Mouse (Mus musculus): ENCODE data around the gene Dlk1. TPM values are rescaled to one million over a fixed set of nuclear protein-coding genes. Genes with fewer than 3 reads are reported as not detected.
"Not testable (repeated sequence)": the region's sequence is repeated elsewhere in the genome, so short reads cannot be mapped to it uniquely, and the experiment has no call there.

The Dlk1 gene
- total RNA-seq, 2 experiments from 2014 or later = 2.7 to 3.1 TPM

DNA sequence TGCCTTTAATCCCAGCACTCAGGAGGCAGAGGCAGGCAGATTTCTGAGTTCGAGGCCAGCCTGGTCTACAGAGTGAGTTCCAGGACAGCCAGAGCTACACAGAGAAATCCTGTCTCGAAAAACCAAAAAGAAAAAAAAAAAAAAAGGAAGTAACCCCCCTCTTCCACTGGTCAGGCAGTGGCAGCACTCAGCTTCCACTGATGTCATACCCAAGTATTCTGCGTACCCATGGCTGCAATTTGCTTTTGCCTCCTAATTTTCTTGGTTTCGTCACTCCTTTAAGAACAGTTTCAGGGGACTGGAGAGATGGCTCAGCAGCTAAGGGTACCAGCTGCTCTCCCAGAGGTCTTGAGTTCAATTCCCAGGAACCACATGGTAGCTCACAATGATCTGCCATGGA lies 14.8 kb downstream of the Dlk1 start:
- intact Hi-C loops (cut with DNase I); DNase-seq: not testable (repeated sequence)

DNA sequence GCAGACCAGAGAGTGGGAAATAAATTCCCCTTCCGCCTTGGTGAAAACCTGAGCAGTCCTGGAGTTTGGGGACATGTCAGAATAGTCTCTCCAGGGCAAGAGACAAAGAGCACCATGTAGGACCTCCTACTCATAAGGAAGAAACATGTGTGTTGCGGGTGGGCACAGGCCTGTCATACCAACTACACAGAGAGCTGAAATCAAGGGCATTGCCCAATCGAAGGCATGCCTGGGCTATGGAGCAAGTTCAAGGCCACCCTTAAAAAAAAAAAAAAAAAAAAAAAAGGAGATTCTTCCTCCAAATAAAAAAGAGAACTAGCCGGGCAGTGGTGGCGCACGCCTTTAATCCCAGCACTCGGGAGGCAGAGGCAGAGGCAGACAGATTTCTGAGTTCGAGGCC lies 17.2 kb downstream of the Dlk1 start:
- no peak for DNase-seq
- intact Hi-C loops (cut with DNase I) = no loop called here

DNA sequence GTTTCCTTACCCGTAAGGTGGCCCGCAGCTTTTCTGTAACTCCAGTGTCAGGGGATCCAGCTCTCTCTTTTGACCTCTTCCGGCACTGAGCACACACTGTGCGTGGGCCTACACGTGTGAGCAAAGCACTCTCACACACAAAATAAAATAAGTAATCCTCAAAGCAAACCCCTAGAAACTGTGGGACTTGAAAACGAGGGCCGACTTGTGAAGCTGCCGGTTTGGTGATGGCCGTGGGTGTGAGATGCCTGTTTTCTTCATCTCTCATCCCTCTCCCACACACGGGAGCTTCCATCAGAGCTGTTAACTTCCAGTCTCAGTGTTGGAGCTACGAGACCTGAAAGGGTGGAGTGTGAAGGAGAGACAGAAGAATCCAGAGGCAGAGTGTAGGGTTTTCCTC lies 20.0 kb downstream of the Dlk1 start:
- no peak for DNase-seq

DNA sequence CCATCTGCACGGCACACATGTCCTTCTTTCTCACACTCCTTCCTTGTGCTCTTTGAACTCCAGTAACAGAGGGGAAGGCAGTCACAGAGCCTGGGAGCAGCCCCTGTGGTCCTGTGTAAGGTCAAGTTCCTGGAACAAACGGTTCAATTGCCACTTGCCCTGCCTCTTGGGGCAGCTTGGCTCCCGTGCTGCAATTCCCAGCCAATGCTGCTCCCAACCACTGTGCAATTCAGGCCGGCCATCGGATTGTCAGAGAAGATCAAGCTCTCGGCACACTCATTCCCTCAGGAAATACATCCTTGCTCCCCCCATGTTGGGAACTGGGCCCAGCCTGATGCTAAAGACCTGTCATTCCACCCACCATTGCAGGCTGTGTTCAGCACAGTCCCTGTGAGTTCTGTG lies 21.0 kb downstream of the Dlk1 start:
- intact Hi-C loops (cut with DNase I) = no loop called here

More for the DNA sequence above, 20.0 kb downstream of the Dlk1 start:
- intact Hi-C loops (cut with DNase I) = no loop called here

DNA sequence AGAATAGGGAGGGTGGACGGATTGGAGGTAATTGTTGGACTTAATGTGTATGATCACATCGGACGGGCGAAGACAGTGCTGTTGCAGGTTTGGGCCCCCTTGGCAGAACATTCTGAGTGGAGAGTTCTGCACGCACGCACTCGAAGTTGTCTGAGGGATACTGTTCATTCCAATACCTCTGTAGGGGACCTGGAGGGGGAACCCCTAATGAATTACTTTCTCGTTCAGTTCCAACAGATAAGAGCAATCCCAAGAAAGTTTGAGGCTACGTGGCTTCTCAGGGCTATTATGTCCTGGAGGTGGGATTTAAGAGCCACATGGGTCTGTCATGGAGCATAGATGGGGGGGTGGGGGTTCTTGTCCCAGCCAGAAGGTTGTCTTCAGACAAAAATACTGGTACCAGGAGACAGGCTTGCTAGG lies 21.6 kb downstream of the Dlk1 start:
- intact Hi-C loops (cut with DNase I) = no loop called here
- DNase-seq = no peak

More for the DNA sequence above, 21.0 kb downstream of the Dlk1 start:
- peak; percentile 30 to 55 for DNase-seq

DNA sequence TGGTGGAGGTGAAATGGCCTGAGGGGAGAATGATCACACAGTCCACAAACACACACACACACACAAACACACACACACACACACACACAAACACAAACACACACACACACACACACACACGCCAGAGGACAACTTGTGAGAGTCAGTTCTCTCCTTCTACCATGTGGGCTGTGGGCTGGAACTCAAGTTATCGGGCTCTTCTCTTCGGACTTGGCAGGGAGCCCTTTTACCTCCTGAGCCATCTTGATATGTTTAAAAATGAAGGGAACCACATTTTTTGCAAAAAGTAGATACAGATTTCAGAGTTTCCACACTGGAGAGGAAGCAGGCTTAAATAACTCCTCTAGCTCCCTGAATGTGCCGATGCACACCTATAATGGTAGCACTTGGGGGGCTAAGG lies 22.9 kb downstream of the Dlk1 start:
- no peak for DNase-seq
- intact Hi-C loops (cut with DNase I) = no loop called here

DNA sequence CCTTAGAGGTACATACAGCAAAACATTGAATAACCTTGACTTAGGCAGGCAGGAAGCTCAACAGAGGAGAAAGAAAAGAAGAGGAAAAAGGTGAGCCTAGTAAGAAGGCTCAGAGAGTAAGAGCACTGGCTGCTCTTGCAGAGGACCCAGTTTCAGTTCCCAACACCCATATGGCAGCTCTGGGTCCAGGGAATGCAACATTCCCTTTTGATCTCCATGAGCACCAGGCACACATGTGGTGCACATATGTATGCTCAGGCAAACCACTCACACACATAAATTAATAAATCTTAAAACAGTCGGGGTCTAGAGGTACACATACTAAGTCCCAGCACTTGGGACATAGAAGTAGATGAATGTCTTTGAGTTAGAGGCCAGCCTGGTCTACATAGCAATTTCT lies 33.9 kb downstream of the Dlk1 start:
- intact Hi-C loops (cut with DNase I) = not testable (repeated sequence)

DNA sequence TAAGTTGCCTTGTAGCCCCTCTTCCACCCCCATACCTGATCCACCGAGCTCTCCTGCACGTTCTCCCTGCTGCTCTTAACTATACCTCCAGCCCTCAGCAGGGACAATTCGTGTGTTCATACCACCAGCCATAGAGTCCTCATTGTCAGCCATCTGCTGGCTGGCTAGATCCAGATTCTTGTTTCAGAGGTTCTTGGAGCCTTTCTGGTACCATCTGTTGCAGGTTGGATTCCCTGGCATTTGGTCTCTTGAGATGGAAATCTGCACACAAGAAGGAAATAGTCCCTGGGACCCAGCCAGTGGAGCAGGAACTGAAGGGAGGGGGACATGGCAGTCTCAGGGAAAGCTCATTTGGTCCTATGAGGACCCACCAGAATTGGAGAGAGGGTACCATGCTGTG lies 39.1 kb downstream of the Dlk1 start:
- intact Hi-C loops (cut with DNase I) = no loop called here

More for the DNA sequence above, 33.9 kb downstream of the Dlk1 start:
- not testable (repeated sequence) for DNase-seq

DNA sequence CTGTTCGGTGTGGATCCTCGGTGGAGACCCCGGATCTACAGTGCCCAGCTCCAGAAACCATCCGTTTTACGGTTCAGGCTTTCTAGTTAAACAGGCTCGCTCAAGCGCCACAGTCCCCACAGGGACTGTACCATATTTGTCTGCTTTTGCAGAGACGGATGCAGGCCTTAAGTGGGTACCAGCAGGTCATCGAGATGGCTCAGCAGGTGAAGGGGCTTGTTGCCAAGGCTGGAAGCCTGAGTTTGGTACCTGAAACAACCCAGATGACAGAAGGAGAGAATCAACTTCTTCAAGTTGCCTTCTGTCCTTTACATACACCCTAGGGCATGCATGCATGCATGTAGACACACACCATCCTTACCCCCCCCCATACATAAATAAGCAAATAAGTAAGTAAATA lies 40.8 kb downstream of the Dlk1 start:
- intact Hi-C loops (cut with DNase I) = no loop called here
- DNase-seq = no peak

More for the DNA sequence above, 39.1 kb downstream of the Dlk1 start:
- no peak for DNase-seq

DNA sequence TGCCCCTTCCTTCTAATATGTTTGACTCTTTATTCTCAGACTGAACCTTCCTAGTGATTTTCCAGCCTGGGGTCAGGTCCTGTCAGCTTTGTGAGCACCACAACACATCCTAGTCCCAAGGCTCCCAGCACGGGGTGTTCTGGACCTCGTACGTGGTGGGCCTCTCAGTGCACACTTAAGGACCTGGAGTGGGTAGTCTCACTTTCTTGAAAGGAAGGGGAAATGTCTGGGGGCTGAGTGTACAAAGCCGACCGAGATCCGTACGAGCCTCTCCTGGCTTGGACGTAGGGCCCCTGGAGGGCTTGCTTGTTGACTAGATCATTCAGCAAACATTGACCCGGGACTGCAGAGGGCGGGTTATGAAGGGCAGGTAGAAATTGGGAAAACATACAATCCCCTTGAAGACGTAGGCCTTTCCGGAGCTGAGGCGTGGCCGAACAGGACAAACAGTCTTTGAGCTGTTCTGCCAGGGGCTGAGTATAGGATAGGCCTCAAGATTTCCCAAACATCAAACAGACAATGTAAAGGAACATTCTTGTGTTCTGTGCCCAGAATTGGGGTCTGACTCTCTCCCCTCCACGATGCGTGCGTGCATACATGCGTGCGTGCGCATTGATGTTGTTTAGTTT lies 42.5 kb downstream of the Dlk1 start:
- no peak for DNase-seq
- intact Hi-C loops (cut with DNase I) = no loop called here

DNA sequence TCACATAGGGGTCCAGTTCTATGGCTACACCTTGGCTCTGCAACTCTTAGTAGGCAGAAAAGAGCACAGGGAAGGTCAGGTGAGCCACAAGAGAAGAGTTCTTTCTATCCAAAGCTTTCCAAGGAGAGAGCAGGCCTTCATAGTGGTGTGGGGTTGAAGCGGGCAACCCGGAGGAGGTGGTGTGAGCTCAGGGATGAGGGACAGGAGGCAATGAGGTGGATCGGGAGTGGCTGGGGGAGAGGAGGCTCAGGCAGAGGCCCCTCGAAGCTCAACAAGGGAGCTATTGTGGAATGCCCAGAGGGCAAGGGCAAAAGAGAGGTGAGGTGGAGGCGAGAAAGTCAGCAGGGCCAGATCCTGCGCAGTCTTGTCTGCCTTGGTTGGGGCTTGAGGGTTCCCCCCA lies 43.8 kb downstream of the Dlk1 start:
- intact Hi-C loops (cut with DNase I) = no loop called here
- DNase-seq = no peak

DNA sequence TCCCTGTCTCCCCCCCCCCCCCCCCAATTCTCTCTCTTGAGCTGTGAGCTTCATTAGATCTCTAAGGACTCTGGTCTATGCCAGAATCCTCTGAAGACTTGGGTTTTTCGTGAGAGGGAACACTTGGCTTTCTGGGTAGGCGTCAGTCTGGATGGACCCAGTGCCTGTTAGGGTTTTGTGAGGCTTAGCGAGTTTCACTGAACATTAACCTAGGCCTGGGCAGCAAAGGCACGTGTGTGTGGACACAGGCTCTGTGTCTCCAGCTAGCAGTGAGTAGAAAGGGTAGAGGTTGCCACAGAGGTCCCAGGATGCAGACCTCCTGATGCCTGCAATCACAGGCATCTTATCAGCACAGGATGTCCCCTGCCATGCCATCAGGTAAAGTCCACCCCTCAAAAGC lies 48.4 kb downstream of the Dlk1 start:
- DNase-seq = no peak
- intact Hi-C loops (cut with DNase I) = no loop called here

DNA sequence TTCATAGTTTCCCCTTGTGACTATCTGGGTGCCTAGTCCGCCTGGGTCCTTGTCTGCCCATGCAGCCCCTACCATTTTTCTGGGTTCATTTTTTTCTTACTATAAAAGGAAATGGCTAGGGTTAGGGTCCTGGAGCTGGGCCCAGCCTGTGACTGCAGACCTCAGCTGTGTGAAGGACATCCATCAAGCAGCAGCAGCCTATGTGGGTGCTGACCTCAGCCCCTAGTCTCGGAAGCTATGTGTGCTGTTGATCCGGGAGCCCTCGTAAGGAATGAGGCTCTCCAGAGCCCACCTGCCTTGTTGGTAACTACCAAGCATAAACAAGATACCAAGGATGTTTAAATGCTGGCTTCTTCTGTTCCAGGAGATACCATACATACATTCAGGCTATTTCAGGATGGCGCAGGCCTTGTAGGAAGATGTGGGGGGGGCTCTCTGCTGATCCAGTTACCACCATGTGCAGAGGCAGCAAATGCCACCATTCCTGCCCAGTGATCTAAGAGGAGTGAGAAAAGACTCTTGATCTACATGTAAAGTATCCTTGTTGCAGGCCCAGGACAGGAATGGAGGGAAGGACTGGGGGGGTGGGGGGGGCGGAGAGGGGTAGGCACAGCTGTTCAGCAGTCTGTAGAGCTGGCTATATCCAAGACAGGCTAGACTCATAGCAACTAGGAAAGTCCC lies 49.9 kb downstream of the Dlk1 start:
- intact Hi-C loops (cut with DNase I) = no loop called here
- DNase-seq = no peak

DNA sequence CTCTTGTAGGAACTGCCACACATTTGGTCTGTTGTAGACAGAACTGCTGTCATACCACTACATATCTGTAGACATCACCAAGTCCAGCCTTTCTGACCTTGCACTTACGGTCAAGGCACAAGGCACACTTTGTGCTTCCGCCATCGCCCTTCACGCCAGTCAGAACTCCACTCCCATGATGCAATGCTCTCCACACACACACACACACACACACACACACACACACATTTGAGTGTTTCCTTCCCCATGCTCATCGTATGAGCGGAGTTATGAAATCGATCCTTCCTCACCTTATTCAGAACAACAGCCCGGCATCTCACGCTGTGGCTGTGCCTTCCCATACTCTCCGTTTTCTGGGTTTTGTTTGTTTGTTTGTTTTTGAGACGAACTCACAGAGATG lies 55.1 kb downstream of the Dlk1 start:
- intact Hi-C loops (cut with DNase I) = no loop called here
- DNase-seq = no peak

DNA sequence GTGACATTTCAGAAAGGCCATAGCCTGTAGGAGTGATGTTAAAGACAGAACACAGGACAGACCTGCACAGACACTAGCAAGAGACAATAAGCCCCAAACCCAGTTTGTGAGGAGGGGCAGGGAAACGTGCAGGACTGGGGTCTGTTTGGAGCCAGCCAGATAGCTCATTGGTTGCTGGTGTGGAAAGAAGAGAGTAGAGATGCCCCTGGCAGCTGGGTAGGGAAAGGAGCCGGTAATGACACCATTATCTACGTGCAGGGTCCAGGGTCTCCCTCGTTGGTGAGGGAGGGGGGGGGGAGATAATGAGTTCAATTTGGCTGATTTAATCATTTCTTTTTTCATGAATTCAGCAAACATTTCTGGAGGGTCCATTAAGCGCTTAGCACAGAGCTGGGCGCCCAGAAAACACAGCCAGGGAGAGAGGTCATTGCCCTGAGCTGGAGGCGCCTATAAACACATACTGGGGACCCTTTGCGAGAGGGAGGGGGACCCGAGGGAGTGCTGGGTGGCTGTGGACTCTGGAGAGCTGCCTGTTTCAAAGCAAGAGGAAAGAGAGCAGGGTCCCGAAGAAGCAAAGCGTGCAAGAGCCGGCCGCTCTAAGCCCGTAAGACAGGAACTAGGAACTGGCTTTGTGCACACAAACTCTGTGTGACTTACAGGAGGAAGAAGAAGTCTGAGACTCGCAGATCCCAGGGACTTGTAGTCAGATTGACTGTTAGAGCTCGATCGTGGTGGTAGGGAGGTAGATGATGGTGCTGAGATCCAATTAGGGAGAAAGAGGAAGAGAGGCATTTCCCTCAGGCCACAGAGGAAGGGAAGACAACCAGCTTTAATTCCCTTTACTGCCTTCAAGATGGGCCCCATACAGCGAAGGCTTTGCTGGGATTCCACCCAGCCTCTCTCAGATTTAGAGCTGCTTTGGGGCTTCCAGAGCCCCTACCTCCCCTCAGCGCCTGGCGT lies 56.2 kb downstream of the Dlk1 start:
- no peak for DNase-seq
- intact Hi-C loops (cut with DNase I) = no loop called here

DNA sequence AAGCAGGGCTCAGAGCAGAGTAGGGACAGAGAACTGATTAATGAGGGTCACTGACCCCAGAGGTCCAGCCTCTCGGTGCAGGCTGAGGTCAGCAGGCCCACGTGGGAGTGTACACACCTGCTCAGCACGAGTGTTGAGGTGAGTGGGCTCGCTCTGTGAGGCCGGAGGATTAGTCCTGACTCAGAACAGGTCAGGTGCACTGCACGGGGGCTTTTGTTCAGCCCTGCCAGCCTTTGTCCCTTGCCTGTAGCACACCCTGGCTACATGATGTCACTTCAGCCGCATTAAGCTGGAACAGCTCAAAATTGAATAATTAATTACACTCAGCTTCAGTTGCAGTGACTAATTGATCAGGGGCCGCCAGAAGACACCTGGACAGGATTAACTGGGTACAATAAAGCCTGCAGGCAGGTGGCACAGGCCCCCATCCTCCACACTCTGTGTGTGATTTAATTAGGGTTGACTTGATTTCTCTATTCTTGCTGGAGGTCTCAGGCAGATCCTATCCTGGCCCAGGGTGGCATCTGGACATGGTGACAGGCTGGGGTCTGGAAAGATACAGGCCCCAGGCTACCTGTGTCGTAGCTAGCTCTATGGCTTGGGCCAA lies 57.0 kb downstream of the Dlk1 start:
- intact Hi-C loops (cut with DNase I) = no loop called here
- DNase-seq = no peak

DNA sequence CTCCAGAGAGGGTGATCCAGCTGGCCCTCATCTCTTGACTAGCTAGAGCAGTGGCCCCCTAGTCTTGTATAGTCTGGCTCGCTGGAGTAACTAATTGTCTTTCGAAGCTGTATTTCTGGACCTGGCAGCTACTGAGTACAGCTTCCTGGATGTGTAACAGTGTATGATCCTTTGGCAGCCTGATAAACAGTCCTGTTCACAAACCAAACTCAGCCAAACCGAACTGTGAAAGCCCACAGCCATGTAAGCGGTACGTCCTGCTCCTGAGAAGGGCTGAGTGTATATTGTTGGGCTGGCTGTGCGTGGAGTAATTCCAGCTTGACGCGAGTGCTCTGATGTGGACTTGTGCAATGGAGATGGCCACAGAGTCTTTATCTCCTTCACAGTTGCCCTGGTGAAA lies 57.6 kb downstream of the Dlk1 start:
- DNase-seq = no peak
- intact Hi-C loops (cut with DNase I) = no loop called here

DNA sequence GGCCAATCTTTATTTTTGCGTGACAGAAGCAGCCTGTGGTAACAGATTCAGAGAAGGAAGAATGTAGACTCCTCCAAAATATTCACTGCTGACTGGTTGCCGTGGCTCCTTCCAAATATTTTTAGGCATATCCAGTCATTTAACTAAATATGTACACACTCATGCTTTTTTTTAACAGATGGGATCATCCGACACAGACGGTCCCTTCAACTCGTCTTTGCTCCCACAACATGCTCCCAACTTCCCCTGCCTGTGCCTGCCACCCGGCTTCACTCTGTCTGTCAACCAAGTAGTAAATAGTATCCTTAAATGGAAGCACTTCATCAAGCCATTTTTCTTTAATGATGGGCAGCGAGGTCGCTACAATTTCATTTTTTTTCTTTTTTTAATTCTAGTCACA lies 58.8 kb downstream of the Dlk1 start:
- intact Hi-C loops (cut with DNase I) = no loop called here
- DNase-seq = no peak

DNA sequence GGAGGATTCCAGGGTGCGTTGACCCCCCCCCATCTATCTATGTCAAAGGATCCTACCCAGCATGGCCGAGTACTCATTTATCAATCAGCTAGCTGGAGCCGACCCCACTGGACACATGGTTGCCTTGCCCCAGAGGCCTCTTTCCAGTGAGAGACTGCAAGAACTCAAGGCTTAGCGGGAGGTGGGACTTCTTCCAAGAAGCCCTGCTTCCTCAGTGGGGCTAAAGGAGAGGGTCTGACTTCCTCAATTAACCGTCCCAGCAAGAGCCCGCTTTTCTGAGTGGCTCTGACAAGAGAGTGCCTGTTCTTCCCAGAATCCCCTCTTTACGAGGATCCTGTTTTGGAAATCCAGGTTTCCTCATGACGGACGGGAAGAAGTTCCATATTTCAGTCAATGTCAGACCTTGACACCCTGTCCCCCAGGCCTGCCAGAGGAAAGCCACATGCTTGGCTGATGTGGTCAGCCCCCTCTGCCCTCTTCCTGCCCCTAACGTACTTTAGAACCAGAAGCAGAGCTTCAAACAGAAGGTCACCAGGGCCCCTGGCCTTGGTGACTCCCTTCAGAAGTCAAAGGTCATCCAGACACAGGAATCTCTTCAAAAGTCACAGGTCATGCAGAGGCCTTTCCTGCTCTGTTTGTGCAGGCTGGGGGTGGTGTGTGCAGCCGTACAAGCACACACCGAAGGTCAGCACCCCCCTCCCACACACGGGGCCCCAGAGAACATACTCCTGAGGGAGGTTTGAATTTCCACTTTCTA lies 59.7 kb downstream of the Dlk1 start:
- no peak for DNase-seq

More for the DNA sequence above, 59.7 kb downstream of the Dlk1 start:
- intact Hi-C loops (cut with DNase I) = no loop called here
